Mouse (Mus musculus): Measurements from ENCODE around the gene Secisbp2l.

Secisbp2l gene
- long read RNA-seq, experiment 1, full-length matches to known transcripts, result 1 of 12 reads
- long read RNA-seq, experiment 1, partial matches to known transcripts, result 5 of 12 reads
- long read RNA-seq, experiment 1, other reads (novel, unspliced or antisense), result 6 of 12 reads
- long read RNA-seq, experiment 2, full-length matches to known transcripts, result 1 of 17 reads
- long read RNA-seq, experiment 2, partial matches to known transcripts, result 14 of 17 reads
- long read RNA-seq, experiment 2, other reads (novel, unspliced or antisense), result 2 of 17 reads

GRCm38 (mm10) chr2:125782719-125783109, at the start of gene Secisbp2l:
TSS of gene Secisbp2l (minus strand) at chr2:125782870.
- intact Hi-C loops (cut with DNase I), result no loop called here

- intact Hi-C loops (cut with DNase I), result no loop called here
These were observed 47.3 kb upstream of the Secisbp2l start for GRCm38 (mm10) chr2:125829924-125830323.

GRCm38 (mm10) chr2:125827898-125828297, 45.2 kb upstream of the Secisbp2l start:
- intact Hi-C loops (cut with DNase I), result no loop called here

GRCm38 (mm10) chr2:125826201-125826600, 43.5 kb upstream of the Secisbp2l start:
- intact Hi-C loops (cut with DNase I), result no loop called here

GRCm38 (mm10) chr2:125820397-125820796, 37.7 kb upstream of the Secisbp2l start:
- intact Hi-C loops (cut with DNase I), result no loop called here

- intact Hi-C loops (cut with DNase I), result no loop called here
These were observed 31.4 kb upstream of the Secisbp2l start for GRCm38 (mm10) chr2:125813972-125814595.

- intact Hi-C loops (cut with DNase I), result no loop called here
These were observed 28.7 kb upstream of the Secisbp2l start for GRCm38 (mm10) chr2:125811332-125811731.

- intact Hi-C loops (cut with DNase I), result no loop called here
These were observed 26.9 kb upstream of the Secisbp2l start for GRCm38 (mm10) chr2:125809551-125809950.

- intact Hi-C loops (cut with DNase I), result no loop called here
These were observed 23.2 kb upstream of the Secisbp2l start for GRCm38 (mm10) chr2:125805826-125806225.

- intact Hi-C loops (cut with DNase I), result no loop called here
These were observed 19.3 kb upstream of the Secisbp2l start for GRCm38 (mm10) chr2:125801947-125802346.

GRCm38 (mm10) chr2:125801038-125801437, 18.4 kb upstream of the Secisbp2l start:
- intact Hi-C loops (cut with DNase I), result no loop called here

- intact Hi-C loops (cut with DNase I), result no loop called here
These were observed 17.8 kb upstream of the Secisbp2l start for GRCm38 (mm10) chr2:125800428-125800827.

- intact Hi-C loops (cut with DNase I), result no loop called here
These were observed 15.2 kb upstream of the Secisbp2l start for GRCm38 (mm10) chr2:125797872-125798271.

GRCm38 (mm10) chr2:125795118-125795517, 12.4 kb upstream of the Secisbp2l start:
- intact Hi-C loops (cut with DNase I), result no loop called here

GRCm38 (mm10) chr2:125794166-125794565, 11.5 kb upstream of the Secisbp2l start:
- intact Hi-C loops (cut with DNase I), result no loop called here

- intact Hi-C loops (cut with DNase I), result no loop called here
These were observed 10.2 kb upstream of the Secisbp2l start for GRCm38 (mm10) chr2:125792879-125793261.

GRCm38 (mm10) chr2:125792144-125792878, 9.6 kb upstream of the Secisbp2l start:
- intact Hi-C loops (cut with DNase I), result no loop called here

- intact Hi-C loops (cut with DNase I), result no loop called here
These were observed 8.8 kb upstream of the Secisbp2l start for GRCm38 (mm10) chr2:125791485-125791885.

GRCm38 (mm10) chr2:125790242-125790641, 7.6 kb upstream of the Secisbp2l start:
- intact Hi-C loops (cut with DNase I), result no loop called here

GRCm38 (mm10) chr2:125789265-125789664, 6.6 kb upstream of the Secisbp2l start:
- intact Hi-C loops (cut with DNase I), result no loop called here

GRCm38 (mm10) chr2:125788785-125789184, 6.1 kb upstream of the Secisbp2l start:
- intact Hi-C loops (cut with DNase I), result no loop called here

GRCm38 (mm10) chr2:125788351-125788750, 5.7 kb upstream of the Secisbp2l start:
- intact Hi-C loops (cut with DNase I), result no loop called here
